Mouse (Mus musculus) heart, postnatal 0 days (tissue): ENCODE data around the gene Col17a1. TPM values are rescaled to one million over a fixed set of nuclear protein-coding genes. Genes with fewer than 3 reads are reported as not detected.

Source experiments
- ATAC-seq: fragments of 200-750 bp; cut with Nextera tagmentation; 2 replicates; pipeline ENCODE4 v1.8.0; 2017; ENCODE audit warnings: low read depth, moderate number of reproducible peaks, moderate library complexity; ENCODE audit not compliant: insufficient read depth
- DNase-seq: peaks from one replicate; pipeline ENCODE4 v3.0.0-alpha.2; 2016; ENCODE audit warnings: low spot score
- H3K27ac ChIP-seq: fragments of 300-500 bp; sonication (generic); 2 replicates; pipeline ENCODE4 v1.5.1; 2014; ENCODE audit warnings: low read depth, mild to moderate bottlenecking
- H3K27me3 ChIP-seq: fragments of 300-500 bp; sonication (generic); 2 replicates; pipeline ENCODE4 v1.6.1; 2014; ENCODE audit warnings: low read length, mixed read lengths; ENCODE audit not compliant: control insufficient read depth, insufficient read depth
- H3K36me3 ChIP-seq: fragments of 300-500 bp; sonication (generic); replicated peaks from 2 replicates; pipeline ENCODE4 v1.6.1; 2014; ENCODE audit warnings: low read length, mixed read lengths; ENCODE audit not compliant: control insufficient read depth, insufficient read depth
- H3K4me1 ChIP-seq: fragments of 300-500 bp; sonication (generic); 2 replicates; pipeline ENCODE4 v1.6.1; 2014; ENCODE audit warnings: antibody characterized with exemption; ENCODE audit not compliant: control insufficient read depth, insufficient read depth
- H3K4me2 ChIP-seq: fragments of 300-500 bp; sonication (generic); 2 replicates; pipeline ENCODE4 v1.6.1; 2014; ENCODE audit warnings: low read depth, mild to moderate bottlenecking, low read length, moderate library complexity
- H3K4me3 ChIP-seq: fragments of 300-500 bp; sonication (generic); 2 replicates; pipeline ENCODE4 v1.5.1; 2014; ENCODE audit warnings: low read depth, low read length
- H3K9ac ChIP-seq: fragments of 300-500 bp; sonication (generic); replicated peaks from 2 replicates; pipeline ENCODE4 v1.6.1; 2014; ENCODE audit warnings: low read depth, low read length, mixed read lengths
- H3K9me3 ChIP-seq: fragments of 300-500 bp; sonication (generic); replicated peaks from 2 replicates; pipeline ENCODE4 v1.6.1; 2016; ENCODE audit warnings: low read length; ENCODE audit not compliant: control insufficient read depth
- CTCF ChIP-seq: IDR thresholded peaks from 2 replicates; pipeline ENCODE4 v1.5.1; 2016; ENCODE audit warnings: antibody characterized with exemption, control low read depth, low read depth
- EP300 ChIP-seq: IDR thresholded peaks from 2 replicates; pipeline ENCODE4 v1.6.1; 2016; ENCODE audit warnings: antibody characterized with exemption, low read depth
- WGBS: fragments of 180-500 bp; shearing (Covaris S2); extraction: QIAGEN DNeasy Blood & Tissue Kit; methylation state at CpG from one replicate; pipeline ENCODE4 v1.1.7; 2014; 5-methylcytosine and 5-hydroxymethylcytosine counted together
- polyA plus RNA-seq: library from polyadenylated mRNA; unstranded; fragments of >200 nt; fragmentation: Nextera tagmentation; extraction: Ambion mirVana; gene quantifications from 2 replicates; pipeline ENCODE4 v1.2.1, GENCODE M21; 2015
- total RNA-seq: library from RNA; depleted of rRNA; stranded (reverse); fragments of >200 nt; gene quantifications from 2 replicates; pipeline ENCODE4 v1.2.3, GENCODE M21; 2014; ENCODE audit warnings: low replicate concordance

Gene Col17a1
- total and polyA plus RNA-seq, 2 experiments from 2014 or later: 0.26 to 2.0 TPM

DNA sequence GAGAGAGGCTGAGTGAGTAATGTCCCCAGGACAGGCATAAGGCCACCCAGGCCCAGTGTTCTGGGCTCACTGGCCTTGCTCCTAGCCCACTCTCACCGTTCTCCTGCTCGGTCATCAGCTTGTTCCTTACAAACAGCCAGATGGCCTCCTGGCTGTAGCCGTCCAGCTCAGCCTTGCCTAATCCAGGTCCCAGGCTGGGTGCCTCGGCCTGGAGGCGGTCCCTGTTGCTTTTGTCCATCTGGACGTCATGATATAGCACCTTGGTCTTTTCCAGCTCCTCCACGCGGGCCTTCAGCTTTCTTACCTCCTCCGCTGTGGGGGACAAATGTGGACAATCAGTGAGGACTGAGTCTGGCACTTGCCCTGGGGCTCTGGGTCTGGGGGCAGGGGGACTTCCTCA, 23.5 kb downstream of the Col17a1 start:
- ATAC-seq: no peak

DNA sequence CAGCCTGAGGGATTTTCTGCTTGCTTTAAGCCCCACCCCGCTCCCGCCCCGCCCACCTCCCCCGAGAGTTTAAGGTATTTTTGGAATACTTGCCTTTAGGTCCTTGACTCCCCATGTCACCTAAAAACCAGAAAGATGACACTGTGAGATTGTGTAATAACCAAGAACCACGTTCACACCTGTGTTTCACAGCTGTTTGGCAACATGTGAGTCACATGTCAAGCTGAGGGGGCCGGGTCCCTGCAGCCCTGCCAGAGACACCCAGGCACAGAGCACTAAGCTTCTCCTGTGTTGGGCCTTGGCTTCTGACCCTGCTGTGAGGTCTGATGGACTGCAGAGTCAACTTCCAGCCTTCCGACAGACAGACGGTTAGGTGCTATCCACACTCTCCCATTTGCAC, 24.3 kb downstream of the Col17a1 start:
- Histone ChIP-seq H3K9ac (no peak overlapping the region), H3K36me3 (no peaks in the 10 kb centered on the region), H3K4me2 (no peak overlapping the region), H3K9me3 (no peaks in the 10 kb centered on the region), H3K4me3 (no peak overlapping the region), H3K4me1 (no peaks in the 10 kb centered on the region), H3K27me3 (no peaks in the 10 kb centered on the region), H3K27ac (no peak overlapping the region)
- DNase-seq (no peak), ATAC-seq (no peak)
- WGBS: 58% methylated on average over 8 of the region's 8 CpGs
- TF ChIP-seq EP300 (no peak), CTCF (no peak)

More for the DNA sequence above, 23.5 kb downstream of the Col17a1 start:
- Histone ChIP-seq H3K4me3 (no peak overlapping the region), H3K27ac (no peak overlapping the region), H3K9me3 (no peaks in the 10 kb centered on the region), H3K27me3 (no peaks in the 10 kb centered on the region), H3K9ac (no peak overlapping the region), H3K4me1 (no peaks in the 10 kb centered on the region), H3K4me2 (no peak overlapping the region), H3K36me3 (no peaks in the 10 kb centered on the region)
- no peak for TF ChIP-seq CTCF
- TF ChIP-seq EP300: no peak
- no peak for DNase-seq
- 68% methylated on average over 9 of the region's 9 CpGs for WGBS

DNA sequence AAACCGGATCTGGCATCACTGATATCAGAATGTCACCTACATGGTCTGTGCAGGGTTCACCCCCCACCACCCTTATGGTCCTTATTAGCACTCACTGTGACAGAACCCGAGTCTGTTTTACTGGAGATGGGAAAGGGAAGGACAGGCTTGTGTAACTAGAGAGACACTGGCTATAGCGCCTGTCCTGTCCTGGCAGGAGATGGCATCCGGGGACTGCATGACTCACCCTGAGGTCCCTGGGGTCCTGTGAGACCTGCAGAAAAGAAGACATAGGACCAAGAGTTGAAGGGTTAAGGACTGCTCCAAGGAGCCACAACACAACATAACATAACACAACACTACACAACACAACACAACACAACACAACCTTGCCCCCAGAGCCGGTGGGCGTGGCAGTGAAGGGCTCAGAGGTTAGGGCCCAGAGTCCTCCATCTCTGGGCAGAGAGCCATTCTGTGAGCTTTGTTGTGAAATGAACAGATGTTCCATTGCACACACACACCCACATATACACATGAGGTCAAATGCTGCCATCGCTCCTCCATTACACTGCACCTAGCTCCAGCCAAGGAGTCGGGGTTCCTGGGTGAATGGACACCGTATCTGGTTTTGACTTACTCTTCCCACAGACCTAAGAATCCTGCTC, 32.0 kb downstream of the Col17a1 start:
- Histone ChIP-seq H3K27ac (0 out of 2 replicates have a peak overlapping the region, but pooled peaks have one; percentile 72), H3K4me1 (peaks cover 7% of the 10 kb centered on the region; the same call in 1 of the 2 replicates), H3K4me2 (no peak overlapping the region), H3K27me3 (no peaks in the 10 kb centered on the region), H3K4me3 (no peak overlapping the region), H3K9ac (no peak overlapping the region), H3K9me3 (no peaks in the 10 kb centered on the region), H3K36me3 (no peaks in the 10 kb centered on the region)
- ATAC-seq: no peak
- no peak for TF ChIP-seq EP300
- no peak for TF ChIP-seq CTCF
- 85% methylated on average over 9 of the region's 9 CpGs for WGBS
- no peak for DNase-seq

DNA sequence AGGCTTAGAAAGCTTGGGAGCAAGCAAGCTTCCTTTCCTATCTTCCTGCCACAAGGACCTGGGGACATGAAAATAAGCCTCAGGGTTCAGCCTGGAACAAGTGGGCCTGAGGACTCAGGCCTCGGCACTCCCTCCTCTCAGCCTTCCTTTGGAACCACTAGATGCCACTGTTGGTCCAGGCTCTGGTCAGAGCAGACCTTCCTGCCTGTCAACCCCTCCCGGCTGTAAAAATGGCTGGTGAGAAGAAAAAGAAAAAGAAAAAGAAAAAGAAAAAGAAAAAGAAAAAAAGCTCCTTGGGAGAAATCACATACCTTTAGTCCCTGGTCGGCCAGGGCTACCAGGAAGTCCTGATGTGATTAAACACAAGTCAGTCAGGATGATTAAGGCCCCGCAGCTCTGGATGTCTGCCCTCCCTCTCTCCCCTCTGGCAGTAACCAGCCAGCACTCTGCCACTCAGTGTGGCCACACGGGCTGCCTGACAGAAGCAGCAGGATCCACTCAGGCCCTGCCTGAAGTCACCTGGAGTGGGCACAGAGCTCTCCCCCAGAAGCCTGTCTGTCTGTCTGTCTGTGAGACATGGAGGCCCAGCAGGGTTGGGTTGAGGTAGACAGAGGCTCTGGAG, 32.9 kb downstream of the Col17a1 start:
- WGBS: 9% methylated on average over 5 of the region's 5 CpGs
- H3K27ac ChIP-seq: peak overlapping the region; percentile 72

DNA sequence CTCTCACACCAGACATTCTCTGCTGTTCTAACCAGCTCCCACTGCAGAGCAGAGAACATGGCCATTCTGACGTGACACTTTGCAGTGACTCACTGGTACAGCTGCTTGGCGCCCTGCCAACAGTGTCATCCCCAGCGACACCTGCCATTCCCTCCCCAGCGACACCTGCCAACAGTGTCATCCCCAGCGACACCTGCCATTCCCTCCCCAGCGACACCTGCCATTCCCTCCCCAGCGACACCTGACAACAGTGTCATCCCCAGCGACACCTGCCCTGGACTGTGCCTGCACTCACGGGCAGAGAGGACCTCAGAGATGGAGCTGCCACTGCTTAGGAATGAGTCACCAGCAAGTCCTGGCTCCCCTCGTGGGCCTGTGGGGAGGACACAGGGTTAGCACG, 37.0 kb downstream of the Col17a1 start:
- no peak for DNase-seq
- no peaks in the 10 kb centered on the region for H3K27me3 ChIP-seq

More for the DNA sequence above, 32.9 kb downstream of the Col17a1 start:
- peak; percentile 89 for ATAC-seq
- Histone ChIP-seq H3K36me3 (no peaks in the 10 kb centered on the region), H3K9ac (peak overlapping the region; percentile 12; the same call in 1 of the 2 replicates), H3K4me1 (peaks cover 7% of the 10 kb centered on the region; the same call in 1 of the 2 replicates), H3K27me3 (no peaks in the 10 kb centered on the region), H3K4me2 (no peak overlapping the region), H3K4me3 (no peak overlapping the region), H3K9me3 (no peaks in the 10 kb centered on the region)
- TF ChIP-seq EP300 (no peak), CTCF (peak; percentile 92)
- peak; percentile 86 for DNase-seq

More for the DNA sequence above, 37.0 kb downstream of the Col17a1 start:
- TF ChIP-seq CTCF (no peak), EP300 (no peak)
- H3K9ac ChIP-seq: no peak overlapping the region
- ATAC-seq: no peak
- no peak overlapping the region for H3K4me2 ChIP-seq
- no peak overlapping the region for H3K27ac ChIP-seq
- no peaks in the 10 kb centered on the region for H3K9me3 ChIP-seq
- no peak overlapping the region for H3K4me3 ChIP-seq
- WGBS: 45% methylated on average over 11 of the region's 11 CpGs
- peaks cover 7% of the 10 kb centered on the region; the same call in 1 of the 2 replicates for H3K4me1 ChIP-seq
- no peaks in the 10 kb centered on the region for H3K36me3 ChIP-seq
